Mouse (Mus musculus): ENCODE data around the gene Kcnj6.

DNA sequence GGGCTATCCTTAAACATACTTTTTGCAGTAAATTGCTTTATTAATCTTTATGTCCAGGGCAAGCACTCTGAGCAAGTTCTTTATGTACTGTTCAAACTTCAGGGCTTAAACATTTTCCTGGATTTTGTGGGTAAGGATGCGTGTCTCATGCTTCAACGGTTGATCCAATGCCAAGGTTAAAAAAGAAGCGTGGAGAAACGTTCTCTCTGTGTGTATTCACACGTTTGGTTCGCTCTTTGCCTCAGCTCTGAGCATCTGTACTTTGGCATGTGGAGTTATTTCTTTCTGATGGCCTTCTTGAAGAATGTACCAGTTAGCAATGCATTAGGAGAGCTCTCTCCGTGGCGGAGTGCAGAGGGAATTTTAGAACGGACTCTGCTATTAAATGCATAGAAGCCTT lies 163.0 kb downstream of the Kcnj6 start:
- no peak for TF ChIP-seq CTCF (IDR thresholded peaks at IDR 0.05)
- TF ChIP-seq EP300 (IDR thresholded peaks at IDR 0.05), result no peak
